Mouse (Mus musculus) liver, adult 2 months (tissue): ENCODE measurements around the gene Creb5.

Experiments used
- CTCF ChIP-seq: fragments of 200-500 bp; IDR thresholded peaks from 2 replicates; pipeline ENCODE4 v1.5.1; 2011; ENCODE audit warnings: low read depth, low read length, control low read depth
- POLR2A ChIP-seq: fragments of 200-500 bp; IDR thresholded peaks from 2 replicates; pipeline ENCODE4 v1.6.1; 2011; ENCODE audit warnings: low read length, control low read depth; ENCODE audit not compliant: insufficient read depth; ENCODE audit errors: extremely low read depth

- TF ChIP-seq CTCF: no peak
- no peak for TF ChIP-seq POLR2A
Observed at GRCm38 (mm10) chr6:53688762-53689477, 401.9 kb downstream of the Creb5 start.
